Mouse (Mus musculus) megakaryocyte, adult 5-6 weeks (primary cell): ENCODE data around the gene Grip1. TPM values are rescaled to one million over a fixed set of nuclear protein-coding genes. Genes with fewer than 3 reads are reported as not detected.
"Not testable (repeated sequence)": the region's sequence is repeated elsewhere in the genome, so short reads cannot be mapped to it uniquely, and the experiment has no call there.

ENCODE experiments used
- ATAC-seq: 2 replicates; pipeline ENCODE4 v1.8.0; 2016; ENCODE audit warnings: mild to moderate bottlenecking, inconsistent platforms; ENCODE audit not compliant: poor library complexity, severe bottlenecking
- total RNA-seq, 2 experiments: library from RNA; stranded (forward) in 1 of 2; stranded (reverse) in 1 of 2; fragments of 153-499, 151-499 nt in 1 of 2; fragments of 221-1000, 200-1000 nt in 1 of 2; gene quantifications; 2 replicates each; pipeline versions ENCODE4 v1.2.3 to v1.2.4; 2015 to 2017

Gene Grip1
- total RNA-seq, 2 experiments from 2014 or later: not detected

DNA sequence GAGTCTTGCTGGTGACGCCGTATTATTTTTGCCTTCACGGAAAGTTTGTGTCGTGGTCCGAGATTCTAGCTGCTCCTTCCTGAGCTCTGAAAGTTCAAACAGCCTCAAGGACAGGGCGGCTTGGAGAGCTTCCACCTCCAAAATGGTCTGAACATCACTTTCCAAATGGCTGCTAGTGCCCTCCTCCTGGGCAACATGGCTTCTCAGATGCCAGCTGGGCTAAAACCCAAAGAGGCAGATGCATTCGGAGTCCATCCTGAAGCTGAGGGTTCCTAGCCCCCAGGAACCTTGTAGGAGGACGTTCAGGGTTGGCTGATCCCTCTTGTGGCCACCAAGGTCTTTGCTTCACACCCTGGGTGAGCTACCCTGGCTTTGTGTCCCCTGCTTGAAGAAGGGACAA lies 577.7 kb downstream of the Grip1 start:
- no peak for ATAC-seq

DNA sequence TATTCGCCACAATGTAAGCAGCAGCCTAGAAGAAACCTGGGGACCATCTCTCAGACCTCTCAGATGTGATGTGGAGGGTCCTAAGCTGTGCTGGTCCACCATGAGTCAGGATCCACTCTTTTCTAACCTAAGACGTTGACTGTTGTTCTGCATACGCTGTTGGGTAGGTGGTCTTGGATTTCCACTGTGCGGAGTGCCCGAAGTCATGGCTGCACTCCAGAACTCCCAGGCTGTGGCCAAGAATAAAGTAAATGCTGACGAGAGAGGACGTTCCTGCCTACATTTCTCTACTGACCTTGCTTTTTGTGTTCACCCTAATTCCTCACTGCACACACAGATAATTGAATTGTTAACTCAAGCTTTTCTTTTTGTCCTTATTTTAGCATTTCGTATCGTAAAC lies 580.2 kb downstream of the Grip1 start:
- ATAC-seq: no peak

DNA sequence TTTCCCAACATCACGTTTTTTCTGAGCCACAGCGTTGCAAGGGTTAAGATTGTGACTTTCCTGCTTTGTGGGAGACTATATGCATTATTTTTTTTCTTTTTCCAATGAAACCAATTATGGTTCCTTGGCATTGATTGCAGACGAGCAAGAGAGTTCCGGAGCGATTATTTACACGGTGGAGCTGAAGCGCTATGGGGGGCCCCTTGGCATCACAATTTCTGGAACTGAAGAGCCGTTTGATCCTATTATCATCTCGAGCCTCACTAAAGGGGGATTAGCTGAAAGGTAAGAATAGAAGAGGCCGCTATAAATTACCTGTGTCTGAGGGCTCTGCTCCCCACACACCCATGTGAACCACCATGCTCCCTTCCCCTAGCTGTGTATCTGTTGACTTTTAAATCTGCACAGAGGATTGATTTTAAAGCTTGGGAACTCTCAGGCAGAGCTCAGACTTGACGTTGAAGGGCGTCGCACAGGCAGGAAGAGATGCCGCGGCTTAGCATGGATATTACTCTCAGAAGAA lies 581.6 kb downstream of the Grip1 start:
- no peak for ATAC-seq

DNA sequence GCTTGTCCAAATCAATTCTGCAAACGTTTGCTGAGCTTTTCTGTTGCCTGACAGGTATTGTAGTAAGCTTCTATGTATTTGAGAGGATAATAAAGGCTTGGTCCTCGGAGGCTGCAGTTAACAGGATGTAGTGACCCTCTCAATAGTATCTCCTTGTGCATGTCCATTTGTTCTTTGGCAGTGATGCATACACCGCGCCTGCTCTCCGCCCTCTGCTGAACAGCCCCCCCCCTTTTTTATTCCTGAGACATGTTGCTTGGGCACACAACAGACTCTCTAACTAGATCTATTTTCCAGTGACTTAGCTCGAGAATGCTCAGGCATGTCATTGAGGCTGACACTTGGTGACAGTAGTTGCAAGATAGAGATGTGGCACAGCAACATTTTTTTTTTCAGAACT lies 582.2 kb downstream of the Grip1 start:
- no peak for ATAC-seq

GRCm38 (mm10) chr10:120038194-120038593 lies 584.6 kb downstream of the Grip1 start:
- no peak for ATAC-seq

GRCm38 (mm10) chr10:120044237-120044636 lies 590.6 kb downstream of the Grip1 start:
- ATAC-seq: no peak

- ATAC-seq: no peak
Observed at GRCm38 (mm10) chr10:120044714-120045234, 591.1 kb downstream of the Grip1 start.

- ATAC-seq: no peak
Observed at GRCm38 (mm10) chr10:120060579-120061237, 607.1 kb downstream of the Grip1 start.

DNA sequence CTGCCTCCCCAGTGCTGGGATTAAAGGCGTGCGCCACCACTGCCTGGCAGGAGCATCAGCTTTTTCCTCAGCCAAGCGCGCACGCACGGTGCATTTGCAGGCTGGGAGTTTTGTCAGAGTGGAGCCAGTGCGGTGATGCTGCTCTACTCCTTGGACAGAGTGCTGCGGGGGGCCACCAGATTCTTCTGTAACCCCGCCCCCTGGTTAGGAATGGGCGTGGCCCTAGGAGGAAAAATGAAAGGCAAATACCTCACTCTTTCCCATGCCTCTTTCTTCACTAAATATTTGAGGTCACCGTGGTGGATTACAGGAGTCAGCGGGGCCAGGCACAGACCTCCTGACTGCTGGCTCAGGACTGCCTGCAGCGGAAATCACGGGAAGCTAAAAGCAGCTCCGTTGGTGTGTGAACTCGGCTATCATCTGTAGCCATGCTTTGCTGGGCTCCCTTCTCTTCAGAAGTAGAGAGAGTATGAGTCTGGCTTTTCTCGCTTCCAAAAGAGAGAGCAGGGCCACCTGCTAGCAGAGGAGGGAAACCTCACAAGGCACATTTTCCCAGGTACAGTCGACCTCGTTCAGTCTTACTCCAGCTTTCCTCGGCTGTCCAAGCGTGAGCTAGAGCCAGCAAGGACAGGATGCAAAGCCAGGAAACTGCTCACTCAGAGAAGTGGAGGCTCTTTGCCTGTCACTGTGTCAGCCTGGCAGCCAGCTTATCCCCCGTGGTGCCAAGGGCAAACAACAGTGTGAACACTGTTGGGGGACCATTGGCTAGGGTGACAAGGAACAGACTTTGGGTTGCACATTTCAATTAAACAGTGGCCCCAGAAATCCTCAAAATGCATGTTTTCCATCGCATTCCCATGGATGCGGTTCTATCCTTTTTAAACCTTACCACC lies 607.9 kb downstream of the Grip1 start:
- no peak for ATAC-seq

- ATAC-seq: peak; percentile 78
Observed at GRCm38 (mm10) chr10:120064424-120064823, 610.8 kb downstream of the Grip1 start.

DNA sequence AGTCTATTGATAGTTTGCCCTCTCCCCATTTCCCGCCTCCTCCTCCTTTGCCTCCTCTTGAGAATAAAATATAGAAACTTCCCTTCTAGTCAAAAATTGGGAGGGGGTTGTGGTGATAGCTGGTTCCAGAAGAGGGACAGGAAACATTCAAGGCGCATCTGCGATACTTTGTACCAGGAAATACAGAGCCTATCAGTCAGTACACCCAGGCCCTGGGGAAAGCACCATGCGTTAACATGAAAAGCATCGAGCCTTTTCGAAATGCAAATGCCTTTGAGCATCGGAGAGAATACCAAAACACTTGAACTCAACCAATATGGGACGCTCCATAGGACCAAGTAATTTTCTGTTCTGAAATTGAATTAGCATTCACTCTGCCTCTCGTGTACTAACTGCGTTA lies 612.7 kb downstream of the Grip1 start:
- no peak for ATAC-seq

- no peak for ATAC-seq
Observed at GRCm38 (mm10) chr10:120077850-120078249, 624.2 kb downstream of the Grip1 start.

GRCm38 (mm10) chr10:120092548-120092947 lies 638.9 kb downstream of the Grip1 start:
- no peak for ATAC-seq

DNA sequence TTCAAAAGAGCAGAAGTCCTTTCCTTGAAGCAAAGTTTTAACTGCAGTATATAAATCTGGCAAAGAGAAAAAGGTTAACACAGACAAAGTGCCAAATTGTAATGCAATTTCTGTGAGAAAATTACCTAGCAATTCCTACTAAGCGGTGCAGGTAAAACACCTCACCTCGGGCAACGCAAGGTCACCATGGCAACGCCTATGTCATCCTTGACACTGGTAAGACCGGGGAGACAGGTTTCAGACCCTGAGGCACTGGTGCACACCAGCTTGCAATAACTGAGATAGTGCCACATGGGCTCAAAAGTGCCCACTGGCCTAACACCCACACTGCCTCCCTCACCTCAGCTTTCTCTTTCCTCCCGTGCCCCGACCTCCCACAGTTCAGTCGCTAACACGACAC lies 641.5 kb downstream of the Grip1 start:
- no peak for ATAC-seq

DNA sequence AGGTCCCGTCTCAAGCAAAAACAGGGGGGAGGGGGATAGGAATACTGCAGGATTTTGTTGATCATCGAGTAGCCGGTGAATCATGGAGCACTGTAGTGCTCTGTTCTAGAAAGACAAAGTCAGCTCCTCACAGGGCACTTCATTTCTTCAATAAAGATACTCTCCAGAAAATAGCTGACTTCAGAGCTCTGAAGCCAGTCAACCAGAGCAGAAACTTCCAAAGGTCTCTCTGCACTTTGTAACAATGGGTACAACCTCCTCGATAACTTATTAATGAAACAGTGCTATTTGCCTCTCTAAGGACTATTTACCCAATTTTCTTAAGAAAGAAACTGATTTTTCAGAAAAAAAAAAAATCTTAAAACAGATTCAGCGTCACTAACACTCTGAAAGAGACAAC lies 642.1 kb downstream of the Grip1 start:
- ATAC-seq: no peak

DNA sequence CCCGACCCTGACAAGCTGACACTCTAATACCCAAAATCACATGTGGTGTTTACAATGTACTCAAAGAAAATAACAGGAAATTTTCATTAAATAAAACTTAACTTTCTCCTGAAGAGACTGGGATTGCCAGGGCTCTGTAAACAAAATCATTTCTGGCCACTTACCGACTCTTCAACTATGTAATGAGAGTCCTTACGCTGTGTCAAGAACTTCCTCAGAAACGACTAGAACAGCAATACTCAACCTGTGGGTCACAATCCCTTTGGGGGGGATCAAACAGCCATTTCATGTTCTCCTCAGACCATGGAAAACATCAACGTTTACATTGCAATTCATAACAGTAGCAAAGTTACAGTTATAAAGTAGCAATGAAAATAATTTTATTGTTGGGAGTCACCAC lies 643.9 kb downstream of the Grip1 start:
- ATAC-seq: no peak

GRCm38 (mm10) chr10:120100806-120101205 lies 647.2 kb downstream of the Grip1 start:
- no peak for ATAC-seq

- ATAC-seq: 0 out of 2 replicates have a peak, but pooled peaks have one; percentile 0
Observed at GRCm38 (mm10) chr10:120111691-120112319, 658.2 kb downstream of the Grip1 start.

DNA sequence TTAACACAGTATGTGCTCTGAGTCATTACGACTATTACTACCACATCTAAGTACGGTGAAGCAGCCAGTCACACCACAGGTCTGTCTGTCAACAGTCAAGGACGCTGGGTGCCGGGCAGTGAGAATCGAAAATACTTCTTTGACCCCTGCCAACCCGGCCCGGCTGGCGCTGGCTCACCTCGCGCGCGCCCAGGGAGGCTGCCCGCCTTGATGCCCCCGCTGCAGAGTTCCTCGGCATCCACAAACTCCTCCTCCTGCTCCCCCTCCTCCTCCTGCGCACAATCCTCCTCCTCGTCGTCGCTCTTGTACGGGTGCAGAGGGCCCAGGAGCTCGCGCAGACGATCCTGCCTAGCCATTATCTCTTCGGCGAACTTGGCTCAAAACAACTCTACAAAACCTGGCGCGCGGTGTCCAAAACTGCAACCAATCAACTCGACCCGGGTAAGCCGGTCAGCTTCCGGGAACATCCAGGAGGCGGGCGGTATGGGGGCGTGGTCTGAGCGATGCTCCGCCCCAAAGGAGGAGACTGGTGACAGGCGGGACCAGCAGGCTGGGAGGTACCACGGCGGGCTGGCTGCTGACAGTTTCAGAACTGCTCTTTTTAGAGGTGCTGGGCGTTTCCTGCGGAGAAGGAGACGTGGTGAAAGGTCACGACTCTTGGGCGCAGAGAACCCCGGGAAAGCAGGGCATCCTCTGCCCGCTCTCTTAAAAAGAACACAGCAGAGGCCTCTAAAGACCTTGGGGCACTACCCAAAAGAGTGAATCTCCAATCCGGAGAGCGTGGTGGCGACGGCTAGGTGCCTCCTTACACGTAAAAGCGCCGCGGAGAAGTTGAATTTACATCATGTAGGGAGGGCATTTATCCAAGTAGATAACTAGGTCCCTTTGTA lies 659.1 kb downstream of the Grip1 start, which contains the start of gene Helb:
Gene Helb (minus strand): TSS at position 481 of the 890 bp plus-strand sequence.
- peak; percentile 94 for ATAC-seq

GRCm38 (mm10) chr10:120113482-120113881 lies 659.9 kb downstream of the Grip1 start:
- not testable (repeated sequence) for ATAC-seq
